Mouse (Mus musculus) stomach, postnatal 0 days (tissue): ENCODE results near the gene Abraxas2.

Experiments used
- CTCF ChIP-seq: IDR thresholded peaks from 2 replicates; pipeline ENCODE4 v1.5.1; 2016; ENCODE audit warnings: antibody characterized with exemption, low read depth, mild to moderate bottlenecking, moderate library complexity
- EP300 ChIP-seq: optimal IDR thresholded peaks from 2 replicates; pipeline ENCODE3; 2016; ENCODE audit warnings: antibody characterized with exemption

DNA sequence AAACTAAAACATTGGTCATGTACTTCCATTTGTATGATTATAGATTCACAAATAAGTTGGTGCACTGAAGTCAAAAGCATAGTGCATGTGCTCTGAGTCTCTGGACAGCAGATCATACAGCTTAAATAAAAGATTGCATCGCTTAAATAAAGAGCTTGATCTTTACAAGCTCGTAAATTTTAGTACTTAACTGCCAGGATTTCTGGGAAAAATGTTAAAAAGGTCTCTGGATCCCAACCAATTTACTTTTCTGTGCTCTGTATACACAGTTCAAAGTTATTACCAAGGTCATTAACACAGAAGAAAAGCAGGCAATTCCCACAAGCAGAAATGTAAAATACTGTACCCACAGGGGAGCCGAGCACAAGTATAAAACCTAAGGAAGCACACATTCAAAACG lies 28.1 kb upstream of the Abraxas2 start:
- TF ChIP-seq CTCF (no peak), EP300 (no peak)
